Mouse (Mus musculus): Measurements from ENCODE around the gene Gprc5d. TPM values are rescaled to one million over a fixed set of nuclear protein-coding genes. Genes with fewer than 3 reads are reported as not detected.

Gprc5d gene
- polyA plus RNA-seq, 1 experiment, result 0.07 TPM

DNA sequence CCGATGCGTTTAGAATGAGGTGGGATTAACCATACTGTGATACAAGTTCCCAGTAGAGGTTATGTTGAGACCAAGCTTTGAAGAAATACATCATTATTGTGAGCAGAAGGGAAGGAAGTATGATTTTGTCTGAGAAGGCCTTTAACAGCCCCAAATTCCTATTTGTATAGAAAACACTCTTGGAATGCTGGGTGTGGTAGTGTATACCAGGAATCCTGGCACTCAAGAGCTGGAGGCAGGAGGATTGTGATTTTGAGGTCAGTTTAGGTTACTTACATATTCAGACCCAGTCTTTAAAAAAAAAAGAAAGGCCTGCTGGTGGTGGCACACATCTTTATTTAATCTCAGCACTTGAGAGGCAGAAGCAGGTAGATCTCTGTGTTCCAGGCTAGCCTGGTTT, 47.7 kb downstream of the Gprc5d start:
- no peak for DNase-seq (ENCODE audit: low spot score)

DNA sequence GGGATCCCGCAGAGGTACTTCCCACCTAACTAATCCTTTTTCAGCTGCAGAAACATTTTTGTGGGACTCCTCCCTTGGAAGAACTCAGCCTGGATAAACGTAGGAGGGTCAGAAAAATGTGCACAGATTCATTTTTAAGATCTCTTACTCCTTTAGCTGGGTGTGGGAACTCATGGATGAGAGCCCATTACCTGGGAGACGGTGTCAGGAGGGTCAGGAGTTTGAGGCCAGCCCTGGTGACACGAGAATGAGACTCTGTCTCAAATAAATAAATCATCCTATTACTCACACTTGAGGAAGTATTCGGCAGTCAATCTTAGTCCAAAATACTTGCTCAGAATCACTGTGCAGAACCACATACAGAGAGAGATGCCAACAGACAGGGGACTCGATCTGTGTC, 48.2 kb downstream of the Gprc5d start:
- no peak for DNase-seq (ENCODE audit: low spot score)

DNA sequence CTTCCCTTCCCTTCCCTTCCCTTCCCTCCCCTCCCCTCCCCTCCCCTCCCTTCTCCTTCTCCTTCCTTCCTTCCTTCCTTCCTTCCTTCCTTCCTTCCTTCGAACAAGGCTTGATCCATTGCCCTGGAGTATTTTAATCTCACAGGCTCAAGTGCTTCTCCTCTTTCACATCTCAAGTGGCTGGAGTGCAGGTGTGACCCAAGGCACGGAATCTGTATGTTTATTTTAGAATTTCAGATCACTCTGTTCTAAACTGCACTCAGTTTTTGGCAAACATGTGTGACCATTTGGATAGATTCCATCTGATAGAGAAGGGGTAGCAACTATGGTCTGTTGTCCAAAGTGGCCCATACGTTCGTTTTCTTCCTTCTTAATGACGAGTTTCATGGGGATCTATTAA, 49.9 kb downstream of the Gprc5d start:
- DNase-seq (ENCODE audit: low spot score), result no peak

DNA sequence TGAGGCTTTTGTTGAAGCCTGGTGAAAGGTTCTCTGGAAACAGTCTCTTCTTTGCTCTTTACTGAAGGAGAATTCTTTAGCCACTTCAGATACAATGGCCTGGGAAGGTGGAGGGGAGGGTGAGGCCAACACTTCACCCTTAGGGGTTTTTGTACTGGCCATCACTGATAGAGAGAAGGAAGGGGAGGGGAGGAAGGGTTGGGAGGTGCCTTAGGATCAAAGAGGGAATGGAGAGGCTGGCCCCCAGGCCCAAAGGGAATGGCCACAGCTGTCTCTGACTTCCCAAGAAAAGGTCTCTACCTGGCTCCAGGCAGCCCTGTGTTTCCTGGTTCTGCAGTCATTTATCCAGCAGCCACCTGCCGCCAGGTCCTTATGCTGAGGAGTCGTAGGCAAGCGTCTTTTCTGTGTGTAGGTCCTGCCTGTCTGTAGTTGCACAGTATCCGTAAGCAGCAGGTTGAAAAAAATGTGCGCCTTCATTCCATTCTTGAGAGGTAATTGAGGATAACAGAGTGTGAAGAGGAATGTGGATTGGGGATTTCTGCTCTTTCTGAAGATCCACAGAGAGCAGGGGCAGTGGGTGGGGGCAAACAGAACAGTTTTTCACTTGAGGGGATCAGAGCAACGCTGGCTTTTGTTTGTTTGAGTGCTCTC, 51.2 kb downstream of the Gprc5d start:
- DNase-seq (ENCODE audit: low spot score), result no peak

DNA sequence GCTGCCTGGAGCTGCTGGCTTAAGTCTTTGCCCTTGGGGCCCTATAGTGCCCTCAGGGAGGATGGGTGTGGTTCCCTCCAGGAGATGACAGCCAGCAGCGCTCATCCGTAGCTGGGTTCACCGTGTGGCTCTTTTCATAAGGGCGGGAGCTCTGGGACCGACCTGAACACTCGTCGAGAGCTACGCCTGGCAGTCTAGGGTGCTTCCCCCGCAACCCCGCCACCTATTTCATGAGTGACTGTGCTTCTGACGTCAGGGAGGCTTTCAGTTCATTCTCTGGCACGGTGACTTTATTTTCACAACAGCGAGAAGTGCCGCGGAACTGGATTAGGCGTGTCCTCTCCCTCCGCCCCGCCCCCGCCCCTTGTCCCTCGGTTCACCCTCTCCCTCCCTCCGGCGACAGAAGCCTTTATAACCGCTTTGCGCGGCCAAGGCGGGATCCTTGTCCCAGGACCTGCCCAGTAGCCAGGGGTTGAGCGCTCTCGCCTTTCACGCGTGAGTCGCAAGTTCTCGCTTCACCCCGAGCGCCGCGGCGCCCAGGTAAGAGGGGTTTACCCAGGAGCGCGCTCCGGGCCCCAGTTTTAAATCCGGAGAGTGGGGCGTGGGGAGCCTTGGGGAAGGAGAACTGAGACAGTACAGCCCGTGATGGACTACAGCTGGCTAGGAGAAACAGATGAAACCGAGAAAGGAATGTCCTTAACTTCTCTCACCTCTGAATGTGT, 52.7 kb downstream of the Gprc5d start, which contains the start of gene Gprc5a:
Gene Gprc5a (plus strand): TSS at position 416 of the 722 bp plus-strand sequence.
- DNase-seq (ENCODE audit: low spot score), result peak; percentile 44

DNA sequence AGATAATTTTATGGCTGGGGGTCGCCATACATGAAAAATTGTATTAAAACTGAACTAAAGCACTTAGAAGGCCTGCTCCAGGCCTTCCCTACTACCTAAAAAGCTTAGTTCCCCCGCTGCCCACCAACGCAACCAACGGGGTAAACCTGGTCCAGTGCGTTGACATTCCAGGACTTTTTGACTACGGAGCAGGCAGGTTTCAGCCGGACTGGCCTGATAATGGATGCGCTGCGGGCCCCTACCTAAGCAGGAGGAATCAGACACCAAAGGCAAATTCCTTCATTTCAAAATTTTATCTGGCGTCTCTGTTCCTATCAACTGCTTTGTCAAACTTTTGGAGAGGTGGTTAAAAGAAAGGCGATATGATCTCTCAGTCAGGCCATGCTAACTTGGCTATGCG, 53.5 kb downstream of the Gprc5d start:
- DNase-seq (ENCODE audit: low spot score), result no peak

DNA sequence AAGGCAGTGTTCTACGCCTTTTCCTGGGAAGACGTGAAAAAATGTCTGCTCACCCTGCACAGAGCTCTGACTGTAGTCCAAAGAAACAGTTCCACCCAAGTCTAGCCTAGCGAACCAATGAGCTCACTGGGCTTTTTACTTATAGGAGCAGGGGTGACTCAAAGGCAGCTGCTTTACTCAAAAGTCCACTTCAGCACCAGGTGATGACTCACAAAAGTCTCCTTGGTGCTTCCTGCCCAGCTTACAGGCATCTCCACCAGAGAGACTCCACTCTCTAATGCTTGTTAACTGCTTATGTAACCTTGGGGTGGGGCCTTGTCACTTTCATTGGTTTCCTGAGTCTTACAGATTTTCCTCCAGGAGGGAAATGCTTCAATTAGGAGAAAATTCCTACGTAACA, 57.4 kb downstream of the Gprc5d start:
- no peak for DNase-seq (ENCODE audit: low spot score)

Other genes with a start within 250 kb of the Gprc5d start
- gene Gpr19, start 219.7 kb downstream of the Gprc5d start, polyA plus RNA-seq (2012; rRNA removed), result 9.5 and 9.7 TPM in 2 replicates
- gene Cdkn1b, start 197.9 kb downstream of the Gprc5d start, polyA plus RNA-seq (2012; rRNA removed), result 28.8 and 32.3 TPM in 2 replicates
- 1.9 TPM in 2 replicates for gene Apold1, start 136.6 kb downstream of the Gprc5d start, polyA plus RNA-seq (2012; rRNA removed)
- 80.2 and 86.4 TPM in 2 replicates for gene Ddx47, start 106.7 kb downstream of the Gprc5d start, polyA plus RNA-seq (2012; rRNA removed)
- 2.0 and 3.5 TPM in 2 replicates for gene Gprc5a, start 52.6 kb downstream of the Gprc5d start, polyA plus RNA-seq (2012; rRNA removed)
- 5.6 and 5.9 TPM in 2 replicates for gene Fam234b, start 79.7 kb upstream of the Gprc5d start, polyA plus RNA-seq (2012; rRNA removed)
- 40.7 and 41.8 TPM in 2 replicates for gene Hebp1, start 79.7 kb upstream of the Gprc5d start, polyA plus RNA-seq (2012; rRNA removed)
- gene Gsg1, start 136.1 kb upstream of the Gprc5d start, polyA plus RNA-seq (2012; rRNA removed), result 0.06 and 0.21 TPM in 2 replicates
- 0.41 and 0.52 TPM in 2 replicates for gene Pbp2, start 192.1 kb upstream of the Gprc5d start, polyA plus RNA-seq (2012; rRNA removed)
- 102 and 112 TPM in 2 replicates for gene Emp1, start 244.3 kb upstream of the Gprc5d start, polyA plus RNA-seq (2012; rRNA removed)